Mouse (Mus musculus) CH12.LX (cell line): ENCODE results near the gene Gm21118.
"Not testable (repeated sequence)": the region's sequence is repeated elsewhere in the genome, so short reads cannot be mapped to it uniquely, and the experiment has no call there.

Experiments
- CTCF ChIP-seq, 2 experiments: IDR thresholded peaks in 1 of 2; conservative IDR thresholded peaks in 1 of 2; 2 replicates each; pipeline ENCODE4 v1.5.1; 2011 to 2012; ENCODE audit warnings: low read depth in 2 of 2, low read length in 2 of 2, improper control_type of control experiment in 1 of 2, inconsistent platforms in 1 of 2, mild to moderate bottlenecking in 1 of 2, moderate library complexity in 1 of 2
- ELF1 ChIP-seq: IDR thresholded peaks from 2 replicates; pipeline ENCODE4 v1.6.1; 2014; ENCODE audit warnings: low read depth, mild to moderate bottlenecking, inconsistent platforms, low read length, improper control_type of control experiment
- EP300 ChIP-seq: IDR thresholded peaks from 2 replicates; pipeline ENCODE4 v1.6.1; 2011; ENCODE audit warnings: low read length, improper control_type of control experiment
- JUND ChIP-seq: conservative IDR thresholded peaks from 2 replicates; pipeline ENCODE4 v1.6.1; 2011; ENCODE audit warnings: low read depth, low read length, improper control_type of control experiment
- MEF2A ChIP-seq: IDR thresholded peaks from 2 replicates; pipeline ENCODE4 v1.6.1; 2014; ENCODE audit warnings: low read depth, mild to moderate bottlenecking, inconsistent platforms, low read length, improper control_type of control experiment, borderline replicate concordance
- NELFE ChIP-seq: IDR thresholded peaks from 2 replicates; pipeline ENCODE4 v1.6.1; 2011; ENCODE audit warnings: low read depth, low read length, improper control_type of control experiment
- POLR2A ChIP-seq: IDR thresholded peaks from 2 replicates; pipeline ENCODE4 v1.6.1; 2011; ENCODE audit warnings: low read depth, mild to moderate bottlenecking, improper control_type of control experiment, low read length
- RCOR1 ChIP-seq: conservative IDR thresholded peaks from 2 replicates; pipeline ENCODE4 v1.6.1; 2012; ENCODE audit warnings: low read depth, mild to moderate bottlenecking, inconsistent platforms, low read length, improper control_type of control experiment
- SMC3 ChIP-seq: IDR thresholded peaks from 2 replicates; pipeline ENCODE4 v1.6.1; 2011; ENCODE audit warnings: low read depth, low read length, improper control_type of control experiment
- ZC3H11A ChIP-seq: IDR thresholded peaks from 2 replicates; pipeline ENCODE4 v1.6.1; 2012; ENCODE audit warnings: low read depth, mild to moderate bottlenecking, inconsistent platforms, low read length, improper control_type of control experiment
- ZMIZ1 ChIP-seq: IDR thresholded peaks from 2 replicates; pipeline ENCODE4 v1.6.1; 2012; ENCODE audit warnings: low read depth, mild to moderate bottlenecking, inconsistent platforms, low read length, improper control_type of control experiment
- ZNF384 ChIP-seq: IDR thresholded peaks from 2 replicates; pipeline ENCODE4 v1.6.1; 2012; ENCODE audit warnings: low read depth, low read length, improper control_type of control experiment, inconsistent platforms

- TF ChIP-seq POLR2A; ELF1; CTCF (conservative IDR thresholded peaks at IDR 0.05 in 1 of 2, IDR thresholded peaks at IDR 0.05 in 1 of 2; ENCODE audit: low read depth in 2 of 2, low read length in 2 of 2); RCOR1; JUND; EP300; ZMIZ1; SMC3; MEF2A; ZNF384; ZC3H11A; NELFE: not testable (repeated sequence)
Observed at GRCm38 (mm10) chrY:70273542-70273941, at the start of gene Gm21118.
